In genomic region chr15:28051104-28051625, GRCm38 (mm10) we compare ENCODE assay signal across 9 mouse cellular contexts. TPM values are rescaled to one million over a fixed set of nuclear protein-coding genes. Genes with fewer than 3 reads are reported as not detected.
DNase-seq lines count a peak whose midpoint lies in the region; ATAC-seq lines count a peak whose summit lies in the region.
"Had no signal": no experiment of that assay in that cellular context is flagged by ENCODE, and none has a peak within 500 bp of the region (broad histone marks: within the 10 kb centered on the region; RNA-seq: fewer than 3 reads in every experiment).

No protein-coding gene starts in this region.

- peak overlapping the region; percentile 73 for H3K27ac ChIP-seq in limb, embryonic 10.5 days
- peak overlapping the region; percentile 58 for H3K27ac ChIP-seq in neural tube, embryonic 15.5 days (replicated peaks)

- H3K9me3 ChIP-seq in limb, embryonic 10.5 days (replicated peaks) = no peaks in the 10 kb centered on the region
- no peaks in the 10 kb centered on the region for H3K9me3 ChIP-seq in neural tube, embryonic 15.5 days (replicated peaks)

- no peak overlapping the region for H3K4me3 ChIP-seq in limb, embryonic 10.5 days
- H3K4me3 ChIP-seq in neural tube, embryonic 15.5 days (replicated peaks) = no peak overlapping the region
- H3K4me3 ChIP-seq: megakaryocyte, embryonic 14.5 days had no signal

- peak; percentile 42 for DNase-seq in adrenal gland, postnatal 14 days
- DNase-seq in adrenal gland, postnatal 4 days (ENCODE audit: low spot score in 2 of 2) = no peak
- peak; percentile 27 for DNase-seq in adrenal gland, postnatal 25 days
- DNase-seq in frontal cortex, postnatal 10 days (ENCODE audit: low spot score in 2 of 2) = peak; percentile 43 to 53
- peak; percentile 72 for DNase-seq in heart, postnatal 4 days
- DNase-seq in limb, embryonic 10.5 days (ENCODE audit: low spot score) = no peak
- no peak for DNase-seq in natural killer cell, adult 2 months (ENCODE audit: low spot score in 2 of 2)

- 56% methylated on average over 18 of the region's 18 CpGs for WGBS in limb, embryonic 10.5 days
- WGBS in neural tube, embryonic 15.5 days = 11% methylated on average over 18 of the region's 18 CpGs

- peak; percentile 93 for ATAC-seq in neural tube, embryonic 15.5 days (ENCODE audit: low FRiP score)

- peaks cover 19% of the 10 kb centered on the region; the same call in 1 of the 2 replicates for H3K4me1 ChIP-seq in limb, embryonic 10.5 days
- H3K4me1 ChIP-seq in neural tube, embryonic 15.5 days = peaks cover 8% of the 10 kb centered on the region; the same call in 1 of the 2 replicates
- H3K4me1 ChIP-seq: megakaryocyte, embryonic 14.5 days had no signal

- H3K36me3 ChIP-seq in limb, embryonic 10.5 days = no peaks in the 10 kb centered on the region
- H3K36me3 ChIP-seq in neural tube, embryonic 15.5 days = no peaks in the 10 kb centered on the region

- H3K9ac ChIP-seq in neural tube, embryonic 15.5 days (replicated peaks) = no peak overlapping the region; the same call in 1 of the 2 replicates

- no peaks in the 10 kb centered on the region for H3K27me3 ChIP-seq in limb, embryonic 10.5 days (ENCODE audit: low read depth, poor library complexity, severe bottlenecking)
- H3K27me3 ChIP-seq in neural tube, embryonic 15.5 days (replicated peaks) = no peaks in the 10 kb centered on the region

- H3K4me2 ChIP-seq in neural tube, embryonic 15.5 days = peak overlapping the region; percentile 36

RNA-seq across cellular contexts. Expression of gene Trio, which starts 25.5 kb away (rescaled TPM):
- 59.0 and 63.5 TPM in 2 replicates for total RNA-seq in adrenal gland, postnatal 14 days (2021)
- 100 to 1,000 TPM; 111 to 118 TPM for total RNA-seq in adrenal gland, postnatal 4 days (2021)
- 71.1 and 85.2 TPM in 2 replicates for total RNA-seq in adrenal gland, postnatal 25 days (2021)
- 10 to 100 TPM; 91.2 to 98.7 TPM for total RNA-seq in heart, postnatal 4 days (2021)
- 31.4 and 38.4 TPM in 2 replicates for polyA plus RNA-seq in limb, embryonic 10.5 days (2016; fragmentation: Nextera tagmentation; extraction: Ambion mirVana)
- polyA plus RNA-seq in neural tube, embryonic 15.5 days (2015; fragmentation: Nextera tagmentation; extraction: Ambion mirVana) = 31.3 and 36.4 TPM in 2 replicates

Comparison
In these comparisons a context has a peak if more than half of its experiments do, and no peak if none do; other contexts are left out.
1. DNase-seq: peak in adrenal gland, postnatal 14 days (single experiment), adrenal gland, postnatal 25 days (single experiment), frontal cortex, postnatal 10 days (2 of 2) and heart, postnatal 4 days (single experiment); none in adrenal gland, postnatal 4 days (0 of 2), limb, embryonic 10.5 days (single experiment) and natural killer cell, adult 2 months (0 of 2).